Mouse (Mus musculus): ENCODE measurements at regions not wholly inside any gene's neighbourhood (a gene's known extent, or its start where the extent isn't known, plus 50 kb on each side); places are given as distances from the start of the nearest gene placed in this dataset.

DNA sequence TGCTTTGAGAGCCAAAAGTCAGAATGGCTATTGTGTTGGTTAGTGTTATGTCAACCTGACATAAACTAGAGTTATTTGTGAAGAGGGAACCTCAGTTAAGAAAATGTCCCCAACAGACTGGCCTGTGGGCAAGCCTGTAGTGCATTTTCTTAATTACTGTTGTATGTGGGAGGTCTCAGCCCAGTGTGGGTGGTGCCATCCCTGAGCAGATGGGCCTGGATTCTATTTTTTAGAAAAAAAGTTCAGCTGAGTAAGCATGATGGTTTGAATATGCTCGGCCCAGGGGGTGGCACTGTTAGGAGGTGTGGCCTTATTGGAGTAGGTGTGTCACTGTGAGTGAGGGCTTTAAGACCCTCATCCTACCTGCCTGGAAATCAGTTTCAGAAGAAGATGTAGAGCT is 104.0 kb downstream of the Tmem215 start:
- H3K27me3 ChIP-seq (ENCODE audit: control insufficient read depth, insufficient read depth, low read length), result no peaks in the 10 kb centered on the region
- H3K4me1 ChIP-seq (ENCODE audit: control insufficient read depth in 2 of 2, insufficient read depth in 2 of 2, low read length in 2 of 2), result no peaks in the 10 kb centered on the region
- no peaks in the 10 kb centered on the region for H3K9me3 ChIP-seq (ENCODE audit: control insufficient read depth, low read length)
- ATAC-seq (ENCODE audit: insufficient number of reproducible peaks, insufficient read depth, low FRiP score, low read depth), result no peak
- no peak overlapping the region for H3K4me3 ChIP-seq (ENCODE audit: control insufficient read depth in 1 of 2, insufficient read depth in 1 of 2, low read depth in 1 of 2, low read length in 2 of 2)
- WGBS, result 81% methylated on average over 1 of the region's 1 CpGs
- no peak overlapping the region for H3K4me2 ChIP-seq (ENCODE audit: low read length)
- H3K9ac ChIP-seq (ENCODE audit: low read length), result no peak overlapping the region
- no peak overlapping the region for H3K27ac ChIP-seq (replicated peaks in 1 of 2; ENCODE audit: control insufficient read depth in 1 of 2, insufficient read depth in 1 of 2, low read depth in 2 of 2, low read length in 2 of 2)
- no peaks in the 10 kb centered on the region for H3K36me3 ChIP-seq (ENCODE audit: control insufficient read depth, insufficient read depth, low read length)

DNA sequence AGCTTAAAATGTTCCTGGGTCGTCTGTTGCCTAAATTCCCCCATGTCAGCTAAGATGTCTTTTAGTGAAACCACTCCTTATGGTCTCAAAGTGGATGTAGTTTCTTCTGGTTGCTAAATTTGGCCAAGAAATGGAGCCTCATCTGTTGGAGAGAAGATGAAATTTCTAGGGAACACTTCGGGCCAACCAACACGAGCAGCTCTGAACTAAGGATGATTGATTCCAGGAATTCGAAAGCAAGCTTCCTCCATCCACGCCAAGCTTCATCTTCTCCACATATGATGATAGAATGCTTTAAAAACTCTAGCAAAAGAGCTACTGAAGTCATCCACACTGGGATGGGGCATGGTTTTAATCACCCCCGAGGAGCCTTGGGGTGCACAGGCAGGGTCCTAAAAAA is 112.5 kb downstream of the Tmem215 start:
- no peak for ATAC-seq (ENCODE audit: insufficient number of reproducible peaks, insufficient read depth, low FRiP score, low read depth)
- Histone ChIP-seq H3K9me3 (ENCODE audit: control insufficient read depth, low read length) (no peaks in the 10 kb centered on the region), H3K27me3 (ENCODE audit: control insufficient read depth, insufficient read depth, low read length) (no peaks in the 10 kb centered on the region), H3K4me2 (ENCODE audit: low read length) (no peak overlapping the region), H3K9ac (ENCODE audit: low read length) (no peak overlapping the region), H3K4me3 (ENCODE audit: control insufficient read depth in 1 of 2, insufficient read depth in 1 of 2, low read depth in 1 of 2, low read length in 2 of 2) (no peak overlapping the region), H3K4me1 (ENCODE audit: control insufficient read depth in 2 of 2, insufficient read depth in 2 of 2, low read length in 2 of 2) (no peaks in the 10 kb centered on the region), H3K27ac (replicated peaks in 1 of 2; ENCODE audit: control insufficient read depth in 1 of 2, insufficient read depth in 1 of 2, low read depth in 2 of 2, low read length in 2 of 2) (no peak overlapping the region), H3K36me3 (ENCODE audit: control insufficient read depth, insufficient read depth, low read length) (no peaks in the 10 kb centered on the region)
- WGBS, result 78% methylated on average over 6 of the region's 6 CpGs

DNA sequence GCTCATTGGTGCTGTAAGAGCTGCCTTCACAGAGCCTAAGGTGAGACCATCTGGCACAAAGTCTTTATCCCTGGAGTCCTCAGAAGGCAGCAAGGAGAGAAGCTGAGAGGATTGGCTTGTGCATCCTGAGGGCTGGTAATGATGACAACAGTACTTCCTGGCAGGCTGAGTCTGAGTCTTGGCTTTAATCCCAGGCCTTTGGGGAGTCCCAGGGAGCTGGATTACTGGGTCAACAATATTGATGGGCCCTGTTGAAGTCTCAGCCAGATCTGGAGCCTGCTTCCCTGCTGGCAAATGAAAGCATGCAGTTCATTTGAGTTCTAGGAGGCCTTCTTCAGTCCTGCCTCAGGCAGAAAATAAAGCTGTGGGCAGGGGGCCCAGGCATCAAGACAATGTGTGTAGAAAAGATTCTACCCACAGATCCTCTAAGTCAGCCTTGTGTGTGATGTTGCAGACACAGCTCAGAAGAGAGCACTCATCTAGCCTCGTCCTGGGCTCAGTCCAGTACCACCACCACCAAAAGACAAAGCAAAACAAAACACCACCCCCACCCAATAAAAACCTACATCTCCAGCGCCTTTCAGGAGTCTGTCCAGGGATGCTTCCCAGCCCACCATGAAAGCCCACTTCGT is 113.1 kb downstream of the Tmem215 start:
- H3K36me3 ChIP-seq (ENCODE audit: control insufficient read depth, insufficient read depth, low read length), result no peaks in the 10 kb centered on the region
- no peaks in the 10 kb centered on the region for H3K9me3 ChIP-seq (ENCODE audit: control insufficient read depth, low read length)
- H3K27me3 ChIP-seq (ENCODE audit: control insufficient read depth, insufficient read depth, low read length), result no peaks in the 10 kb centered on the region
- no peak overlapping the region for H3K4me3 ChIP-seq (ENCODE audit: control insufficient read depth in 1 of 2, insufficient read depth in 1 of 2, low read depth in 1 of 2, low read length in 2 of 2)
- no peaks in the 10 kb centered on the region for H3K4me1 ChIP-seq (ENCODE audit: control insufficient read depth in 2 of 2, insufficient read depth in 2 of 2, low read length in 2 of 2)
- H3K9ac ChIP-seq (ENCODE audit: low read length), result no peak overlapping the region
- no peak overlapping the region for H3K27ac ChIP-seq (replicated peaks in 1 of 2; ENCODE audit: control insufficient read depth in 1 of 2, insufficient read depth in 1 of 2, low read depth in 2 of 2, low read length in 2 of 2)
- WGBS, result 75% methylated on average over 3 of the region's 3 CpGs
- ATAC-seq (ENCODE audit: insufficient number of reproducible peaks, insufficient read depth, low FRiP score, low read depth), result no peak
- no peak overlapping the region for H3K4me2 ChIP-seq (ENCODE audit: low read length)

DNA sequence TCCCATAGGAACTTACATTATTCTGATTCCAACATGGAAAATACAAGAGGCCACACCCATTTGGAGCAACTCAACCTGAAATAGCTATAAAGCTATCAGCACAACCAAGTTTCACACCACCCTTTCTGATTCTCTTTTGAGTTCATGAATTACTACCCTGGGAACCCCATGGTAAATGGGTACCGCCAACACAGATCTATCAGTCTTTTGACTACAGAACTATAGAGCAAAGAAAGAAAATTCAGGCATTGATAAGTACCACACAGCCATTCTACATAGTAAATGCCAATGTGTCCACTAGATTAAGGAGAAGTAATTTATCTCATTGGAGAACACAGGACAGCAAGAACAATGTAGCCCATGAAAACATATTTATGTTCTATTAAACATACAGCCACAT is 114.1 kb downstream of the Tmem215 start:
- H3K4me3 ChIP-seq (ENCODE audit: control insufficient read depth in 1 of 2, insufficient read depth in 1 of 2, low read depth in 1 of 2, low read length in 2 of 2), result no peak overlapping the region
- H3K4me2 ChIP-seq (ENCODE audit: low read length), result no peak overlapping the region
- H3K36me3 ChIP-seq (ENCODE audit: control insufficient read depth, insufficient read depth, low read length), result no peaks in the 10 kb centered on the region
- 96% methylated on average over 1 of the region's 1 CpGs for WGBS
- H3K9ac ChIP-seq (ENCODE audit: low read length), result no peak overlapping the region
- H3K4me1 ChIP-seq (ENCODE audit: control insufficient read depth in 2 of 2, insufficient read depth in 2 of 2, low read length in 2 of 2), result no peaks in the 10 kb centered on the region
- ATAC-seq (ENCODE audit: insufficient number of reproducible peaks, insufficient read depth, low FRiP score, low read depth), result no peak
- H3K9me3 ChIP-seq (ENCODE audit: control insufficient read depth, low read length), result no peaks in the 10 kb centered on the region
- H3K27ac ChIP-seq (replicated peaks in 1 of 2; ENCODE audit: control insufficient read depth in 1 of 2, insufficient read depth in 1 of 2, low read depth in 2 of 2, low read length in 2 of 2), result no peak overlapping the region
- H3K27me3 ChIP-seq (ENCODE audit: control insufficient read depth, insufficient read depth, low read length), result no peaks in the 10 kb centered on the region

DNA sequence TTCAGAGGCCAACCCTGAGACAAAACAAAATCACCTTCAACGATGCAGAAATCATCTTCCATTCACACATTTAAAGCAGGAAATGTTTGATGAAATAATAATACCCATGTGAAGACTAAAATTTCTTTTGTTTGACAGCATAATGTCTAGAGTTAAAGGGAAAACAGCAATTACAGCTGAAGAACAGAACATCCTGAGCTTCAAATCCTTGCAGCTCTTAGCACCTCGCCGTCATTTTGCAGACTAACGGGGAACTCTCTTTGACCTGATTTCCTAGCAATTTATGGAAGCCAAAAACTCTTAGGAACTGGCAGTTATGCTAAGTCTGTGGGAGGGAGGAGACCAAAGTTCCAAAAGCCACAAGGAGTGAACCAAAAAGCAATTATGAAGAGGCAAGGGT is 115.3 kb downstream of the Tmem215 start:
- ATAC-seq (ENCODE audit: insufficient number of reproducible peaks, insufficient read depth, low FRiP score, low read depth), result no peak
- WGBS, result 85% methylated on average over 4 of the region's 4 CpGs

DNA sequence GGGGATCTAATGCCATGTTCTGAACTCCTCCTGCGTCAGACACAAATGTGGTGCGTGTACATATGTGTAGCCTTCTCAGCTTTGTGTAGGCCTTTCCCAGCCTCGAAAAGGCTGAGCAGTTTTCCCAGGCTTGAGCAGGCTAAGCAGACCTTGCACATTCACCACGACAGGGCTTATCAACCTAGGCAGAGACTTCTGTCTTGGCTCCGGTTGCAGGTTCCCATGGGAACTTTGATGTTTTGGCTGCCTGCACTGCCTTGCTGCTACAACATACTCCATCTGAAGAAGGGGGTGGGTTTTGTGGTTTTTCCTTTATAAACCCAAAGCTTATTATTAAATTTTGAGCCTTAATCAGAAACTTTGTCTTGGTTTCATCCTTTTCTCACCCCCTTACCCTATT is 109.2 kb downstream of the Aptx start:
- H3K4me2 ChIP-seq (ENCODE audit: low read length), result no peak overlapping the region
- ATAC-seq (ENCODE audit: insufficient number of reproducible peaks, insufficient read depth, low FRiP score, low read depth), result no peak

More for the DNA sequence above, 115.3 kb downstream of the Tmem215 start:
- H3K27ac ChIP-seq (replicated peaks in 1 of 2; ENCODE audit: control insufficient read depth in 1 of 2, insufficient read depth in 1 of 2, low read depth in 2 of 2, low read length in 2 of 2), result no peak overlapping the region
- no peak overlapping the region for H3K4me2 ChIP-seq (ENCODE audit: low read length)
- H3K36me3 ChIP-seq (ENCODE audit: control insufficient read depth, insufficient read depth, low read length), result no peaks in the 10 kb centered on the region
- no peaks in the 10 kb centered on the region for H3K27me3 ChIP-seq (ENCODE audit: control insufficient read depth, insufficient read depth, low read length)
- H3K4me3 ChIP-seq (ENCODE audit: control insufficient read depth in 1 of 2, insufficient read depth in 1 of 2, low read depth in 1 of 2, low read length in 2 of 2), result no peak overlapping the region
- H3K9me3 ChIP-seq (ENCODE audit: control insufficient read depth, low read length), result no peaks in the 10 kb centered on the region
- no peak overlapping the region for H3K9ac ChIP-seq (ENCODE audit: low read length)
- H3K4me1 ChIP-seq (ENCODE audit: control insufficient read depth in 2 of 2, insufficient read depth in 2 of 2, low read length in 2 of 2), result no peaks in the 10 kb centered on the region

DNA sequence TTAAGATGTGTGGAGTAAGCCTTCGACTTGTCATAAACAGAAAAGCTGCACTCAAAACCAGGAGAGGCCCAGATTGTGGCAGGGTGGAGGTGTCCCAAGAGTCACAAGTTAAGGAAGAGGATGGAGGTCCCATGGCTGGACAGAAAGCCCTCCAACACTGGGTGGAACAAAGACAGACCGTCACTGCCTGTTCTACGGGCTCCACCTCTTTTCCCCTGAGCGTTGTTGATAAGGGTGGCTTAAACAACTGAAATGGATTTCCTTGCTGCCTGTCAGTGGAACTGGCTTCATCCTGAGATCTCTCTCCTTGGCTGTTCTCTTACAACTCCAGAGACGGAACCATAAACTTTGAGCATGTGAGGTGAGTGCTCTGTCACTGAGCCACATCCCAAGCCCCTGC is 78.0 kb downstream of the Aptx start:
- H3K9ac ChIP-seq (ENCODE audit: low read length), result no peak overlapping the region
- H3K4me1 ChIP-seq (ENCODE audit: control insufficient read depth in 2 of 2, insufficient read depth in 2 of 2, low read length in 2 of 2), result no peaks in the 10 kb centered on the region; a peak in 1 of 4 replicates
- ATAC-seq (ENCODE audit: insufficient number of reproducible peaks, insufficient read depth, low FRiP score, low read depth), result no peak
- WGBS, result 35% methylated on average over 5 of the region's 5 CpGs
- no peak overlapping the region for H3K4me2 ChIP-seq (ENCODE audit: low read length)
- no peak overlapping the region for H3K27ac ChIP-seq (replicated peaks in 1 of 2; ENCODE audit: control insufficient read depth in 1 of 2, insufficient read depth in 1 of 2, low read depth in 2 of 2, low read length in 2 of 2)
- no peaks in the 10 kb centered on the region for H3K9me3 ChIP-seq (ENCODE audit: control insufficient read depth, low read length)
- H3K36me3 ChIP-seq (ENCODE audit: control insufficient read depth, insufficient read depth, low read length), result no peaks in the 10 kb centered on the region
- no peak overlapping the region for H3K4me3 ChIP-seq (ENCODE audit: control insufficient read depth in 1 of 2, insufficient read depth in 1 of 2, low read depth in 1 of 2, low read length in 2 of 2)
- H3K27me3 ChIP-seq (ENCODE audit: control insufficient read depth, insufficient read depth, low read length), result no peaks in the 10 kb centered on the region

More for the DNA sequence above, 109.2 kb downstream of the Aptx start:
- H3K27me3 ChIP-seq (ENCODE audit: control insufficient read depth, insufficient read depth, low read length), result no peaks in the 10 kb centered on the region
- no peak overlapping the region; a peak in 1 of 4 replicates for H3K27ac ChIP-seq (replicated peaks in 1 of 2; ENCODE audit: control insufficient read depth in 1 of 2, insufficient read depth in 1 of 2, low read depth in 2 of 2, low read length in 2 of 2)
- no peak overlapping the region for H3K4me3 ChIP-seq (ENCODE audit: control insufficient read depth in 1 of 2, insufficient read depth in 1 of 2, low read depth in 1 of 2, low read length in 2 of 2)
- H3K36me3 ChIP-seq (ENCODE audit: control insufficient read depth, insufficient read depth, low read length), result no peaks in the 10 kb centered on the region
- 42% methylated on average over 5 of the region's 5 CpGs for WGBS
- 0 out of 4 replicates have a peak, but pooled peaks cover 0 to 3% of the 10 kb centered on the region in 2 experiments for H3K4me1 ChIP-seq (ENCODE audit: control insufficient read depth in 2 of 2, insufficient read depth in 2 of 2, low read length in 2 of 2)
- H3K9me3 ChIP-seq (ENCODE audit: control insufficient read depth, low read length), result no peaks in the 10 kb centered on the region
- no peak overlapping the region for H3K9ac ChIP-seq (ENCODE audit: low read length)

DNA sequence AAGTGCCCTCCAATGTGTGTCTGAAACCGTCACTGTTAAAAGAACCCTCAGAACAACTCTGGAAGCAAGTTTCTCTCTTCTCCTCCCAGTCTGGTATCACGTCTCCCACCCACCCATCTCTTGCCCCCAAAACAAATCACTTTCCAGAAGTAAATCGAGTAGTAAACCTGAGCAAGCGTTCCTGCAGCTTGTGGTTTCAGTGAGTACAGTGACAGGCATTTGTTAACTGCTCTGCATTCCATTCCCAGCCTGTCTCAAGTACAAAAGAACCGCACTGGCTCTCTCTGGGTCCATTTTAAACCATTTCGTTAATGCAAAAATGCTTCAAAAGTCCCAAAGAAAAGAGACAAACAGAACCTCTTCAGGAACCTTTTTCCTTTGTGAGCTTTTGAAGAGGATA is 77.1 kb downstream of the Aptx start:
- no peak overlapping the region for H3K4me2 ChIP-seq (ENCODE audit: low read length)
- H3K27ac ChIP-seq (replicated peaks in 1 of 2; ENCODE audit: control insufficient read depth in 1 of 2, insufficient read depth in 1 of 2, low read depth in 2 of 2, low read length in 2 of 2), result no peak overlapping the region
- ATAC-seq (ENCODE audit: insufficient number of reproducible peaks, insufficient read depth, low FRiP score, low read depth), result no peak
- no peaks in the 10 kb centered on the region for H3K27me3 ChIP-seq (ENCODE audit: control insufficient read depth, insufficient read depth, low read length)
- no peaks in the 10 kb centered on the region for H3K36me3 ChIP-seq (ENCODE audit: control insufficient read depth, insufficient read depth, low read length)
- H3K4me1 ChIP-seq (ENCODE audit: control insufficient read depth in 2 of 2, insufficient read depth in 2 of 2, low read length in 2 of 2), result no peaks in the 10 kb centered on the region; a peak in 1 of 4 replicates
- H3K9ac ChIP-seq (ENCODE audit: low read length), result no peak overlapping the region
- 40% methylated on average over 6 of the region's 6 CpGs for WGBS
- H3K4me3 ChIP-seq (ENCODE audit: control insufficient read depth in 1 of 2, insufficient read depth in 1 of 2, low read depth in 1 of 2, low read length in 2 of 2), result no peak overlapping the region
- H3K9me3 ChIP-seq (ENCODE audit: control insufficient read depth, low read length), result no peaks in the 10 kb centered on the region
